Mouse (Mus musculus) 3134 (cell line): ENCODE data around the gene Gm5538.

Experiments
- DNase-seq: peaks from one replicate; pipeline ENCODE4 v3.0.0-alpha.2; 2011; ENCODE audit warnings: low spot score; ENCODE audit not compliant: insufficient read length; ENCODE audit errors: extremely low read depth

Gm5538 gene

DNA sequence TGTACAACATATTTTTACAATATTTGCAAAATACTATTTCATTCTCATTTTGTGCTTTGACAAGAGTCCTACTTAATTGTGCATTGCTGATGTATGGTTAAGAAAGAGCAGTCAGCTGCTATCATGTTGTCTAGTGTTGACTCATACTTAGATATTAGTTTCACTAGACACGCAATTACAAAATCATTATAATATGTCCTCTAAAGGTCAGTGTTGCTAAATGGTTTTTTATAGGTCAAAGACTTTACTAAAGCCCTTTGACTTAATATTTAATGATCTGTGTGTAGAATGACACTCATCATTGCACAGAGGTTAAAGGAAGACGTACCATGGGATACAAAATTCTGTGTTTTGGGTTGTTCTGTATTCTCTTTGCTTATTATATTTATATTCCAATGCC is at the start of gene Gm5538:
TSS of gene Gm5538 (plus strand) at position 301 of the 400 bp plus-strand sequence.
- DNase-seq: no peak

GRCm38 (mm10) chr3:59697391-59697790 is 32.2 kb upstream of the Gm5538 start:
- DNase-seq: no peak

- DNase-seq: no peak
Measured at GRCm38 (mm10) chr3:59702614-59703110, 26.9 kb upstream of the Gm5538 start.

DNA sequence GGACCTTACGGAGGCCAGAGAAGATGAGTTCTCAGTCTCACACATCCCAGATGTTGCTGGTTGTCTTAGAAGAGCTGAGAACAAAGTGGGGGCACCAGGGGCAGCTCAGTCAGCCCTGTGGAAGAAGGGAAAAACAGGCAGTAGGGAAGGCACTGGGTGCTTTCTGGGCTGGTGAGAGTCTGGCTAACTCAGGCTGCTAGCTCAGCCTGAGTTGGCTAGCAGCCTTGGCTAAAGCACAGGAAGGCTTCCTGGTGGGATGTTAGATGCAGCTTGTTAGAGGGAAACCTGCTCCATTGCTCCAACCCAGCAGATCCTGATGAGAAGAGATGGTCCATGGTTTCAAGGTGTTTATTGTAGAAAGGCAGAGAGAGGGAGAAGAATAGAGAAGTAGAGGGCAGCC is 10.3 kb downstream of the Gm5538 start:
- no peak for DNase-seq

GRCm38 (mm10) chr3:59744181-59744580 is 14.6 kb downstream of the Gm5538 start:
- DNase-seq: no peak
